ENCODE assay signal across 20 mouse cellular contexts in the genomic region with DNA sequence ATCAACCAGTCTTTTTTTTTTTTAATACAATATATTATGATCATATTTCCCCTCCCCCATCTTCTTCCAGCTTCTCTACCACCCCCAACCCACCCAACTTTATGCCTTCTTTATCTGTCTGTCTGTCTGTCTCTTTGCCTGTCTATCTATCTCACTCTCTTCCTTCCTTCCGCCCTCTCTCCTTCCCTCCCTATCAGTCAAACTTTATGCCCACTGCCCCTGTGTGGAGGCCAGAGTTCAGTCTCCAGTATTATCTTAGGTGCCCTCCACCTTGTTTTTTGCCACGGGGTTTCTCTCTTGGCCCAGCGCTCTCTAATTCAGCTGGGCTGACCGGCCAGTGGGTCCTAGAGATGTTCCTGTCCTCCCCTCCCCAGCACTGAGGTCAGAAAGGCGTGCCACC. TPM values are rescaled to one million over a fixed set of nuclear protein-coding genes. Genes with fewer than 3 reads are reported as not detected.
A peak's percentile ranks its signal among the peaks of the same experiment; 100 is the strongest.
DNase-seq lines count a peak whose midpoint lies in the region; ATAC-seq and TF ChIP-seq lines count a peak whose summit lies in the region.
"Had no signal": no experiment of that assay in that cellular context is flagged by ENCODE, and none has a peak within 500 bp of the region (broad histone marks: within the 10 kb centered on the region; RNA-seq: fewer than 3 reads in every experiment).

No protein-coding gene starts in this region.

- H3K4me2 ChIP-seq in intestine, embryonic 14.5 days (ENCODE audit: low read length) = no peak overlapping the region
- no peak overlapping the region for H3K4me2 ChIP-seq in intestine, embryonic 16.5 days (ENCODE audit: low read depth, low read length)
- H3K4me2 ChIP-seq in midbrain, embryonic 11.5 days = no peak overlapping the region
- no peak overlapping the region for H3K4me2 ChIP-seq in midbrain, embryonic 16.5 days (ENCODE audit: low read length)
- H3K4me2 ChIP-seq: embryonic facial prominence, embryonic 13.5 days; embryonic facial prominence, embryonic 15.5 days; forebrain, embryonic 12.5 days had no signal

- H3K4me1 ChIP-seq in intestine, embryonic 14.5 days (replicated peaks; ENCODE audit: control insufficient read depth, insufficient read depth, low read length) = no peaks in the 10 kb centered on the region
- 0 out of 2 replicates have a peak, but pooled peaks cover 6% of the 10 kb centered on the region for H3K4me1 ChIP-seq in intestine, embryonic 16.5 days (ENCODE audit: control insufficient read depth, insufficient read depth, low read length)
- H3K4me1 ChIP-seq in midbrain, embryonic 11.5 days (ENCODE audit: control insufficient read depth, insufficient read depth, low read length) = no peaks in the 10 kb centered on the region
- H3K4me1 ChIP-seq in midbrain, embryonic 16.5 days (ENCODE audit: control insufficient read depth, insufficient read depth, low read length) = peaks cover 5% of the 10 kb centered on the region; the same call in 1 of the 2 replicates
- peaks cover 28% of the 10 kb centered on the region; the same call in 1 of the 2 replicates for H3K4me1 ChIP-seq in small intestine, adult 2 months (ENCODE audit: control insufficient read depth, insufficient read depth, insufficient read length, low read length)

- no peak for TF ChIP-seq CTCF in small intestine, adult 2 months (IDR thresholded peaks at IDR 0.05; ENCODE audit: extremely low read depth, insufficient read length, insufficient replicate concordance, low read depth, low read length)

- no peaks in the 10 kb centered on the region for H3K9me3 ChIP-seq in intestine, embryonic 14.5 days (ENCODE audit: control insufficient read depth, low read length)
- H3K9me3 ChIP-seq in intestine, embryonic 16.5 days (ENCODE audit: control insufficient read depth, low read length) = no peaks in the 10 kb centered on the region
- no peaks in the 10 kb centered on the region for H3K9me3 ChIP-seq in midbrain, embryonic 11.5 days (ENCODE audit: control insufficient read depth, low read length)
- no peaks in the 10 kb centered on the region for H3K9me3 ChIP-seq in midbrain, embryonic 16.5 days (replicated peaks; ENCODE audit: control insufficient read depth, low read length, poor library complexity, severe bottlenecking)
- H3K9me3 ChIP-seq: embryonic facial prominence, embryonic 13.5 days; embryonic facial prominence, embryonic 15.5 days; forebrain, embryonic 10.5 days; forebrain, embryonic 12.5 days had no signal

- ATAC-seq in intestine, embryonic 14.5 days (replicated peaks; ENCODE audit: low FRiP score, low TSS enrichment, low read depth) = no peak
- no peak for ATAC-seq in intestine, embryonic 16.5 days
- no peak for ATAC-seq in midbrain, embryonic 11.5 days (ENCODE audit: low FRiP score)
- no peak for ATAC-seq in midbrain, embryonic 16.5 days
- ATAC-seq: activated CD4-positive, CD25-positive, alpha-beta regulatory T cell, adult 4 months; forebrain, embryonic 14.5 days; forebrain, embryonic 16.5 days; Patski had no signal

- H3K4me3 ChIP-seq in intestine, embryonic 14.5 days (ENCODE audit: low read depth, low read length) = no peak overlapping the region
- H3K4me3 ChIP-seq in intestine, embryonic 16.5 days (ENCODE audit: low read length) = no peak overlapping the region
- no peak overlapping the region for H3K4me3 ChIP-seq in midbrain, embryonic 11.5 days (ENCODE audit: low read depth, low read length)
- H3K4me3 ChIP-seq in midbrain, embryonic 16.5 days (ENCODE audit: low read depth, low read length) = no peak overlapping the region
- H3K4me3 ChIP-seq in small intestine, adult 2 months (ENCODE audit: low read depth, low read length) = no peak overlapping the region
- H3K4me3 ChIP-seq: embryonic facial prominence, embryonic 13.5 days; embryonic facial prominence, embryonic 15.5 days; erythroblast, embryonic 14.5 days; forebrain, embryonic 10.5 days; forebrain, embryonic 12.5 days had no signal

- WGBS in intestine, embryonic 14.5 days = 81% methylated on average over 5 of the region's 5 CpGs
- WGBS in intestine, embryonic 16.5 days = 77% methylated on average over 5 of the region's 5 CpGs
- 80% methylated on average over 5 of the region's 5 CpGs for WGBS in midbrain, embryonic 11.5 days
- WGBS in midbrain, embryonic 16.5 days = 88% methylated on average over 5 of the region's 5 CpGs
- 50% methylated on average over 5 of the region's 5 CpGs for WGBS in small intestine, adult 2 months

- DNase-seq in intestine, embryonic 14.5 days (ENCODE audit: low spot score) = peak; percentile 12
- DNase-seq in midbrain, embryonic 11.5 days (ENCODE audit: low spot score, missing footprints) = peak; percentile 69
- DNase-seq in adrenal gland, adult 2 months = no peak
- DNase-seq: cerebellum, adult 11 months; cerebellum, adult 18-20 months; cerebellum, adult 8-10 months; cerebellum, postnatal 36 days; embryo, embryonic 11 days had no signal

- no peak overlapping the region for H3K9ac ChIP-seq in intestine, embryonic 14.5 days (ENCODE audit: low read length)
- H3K9ac ChIP-seq in intestine, embryonic 16.5 days (ENCODE audit: low read depth, low read length) = no peak overlapping the region
- H3K9ac ChIP-seq in midbrain, embryonic 11.5 days (ENCODE audit: low read length) = no peak overlapping the region
- no peak overlapping the region for H3K9ac ChIP-seq in midbrain, embryonic 16.5 days (ENCODE audit: low read depth, low read length)
- H3K9ac ChIP-seq: embryonic facial prominence, embryonic 13.5 days; embryonic facial prominence, embryonic 15.5 days; forebrain, embryonic 12.5 days had no signal

- H3K27ac ChIP-seq in intestine, embryonic 14.5 days (ENCODE audit: low read depth) = no peak overlapping the region
- no peak overlapping the region for H3K27ac ChIP-seq in intestine, embryonic 16.5 days (ENCODE audit: low read length)
- H3K27ac ChIP-seq in midbrain, embryonic 11.5 days (ENCODE audit: low read depth, low read length) = no peak overlapping the region
- no peak overlapping the region for H3K27ac ChIP-seq in midbrain, embryonic 16.5 days (ENCODE audit: low read length)
- H3K27ac ChIP-seq in small intestine, adult 2 months (ENCODE audit: insufficient read depth, low read depth, low read length) = peak overlapping the region; percentile 96
- H3K27ac ChIP-seq: embryonic facial prominence, embryonic 13.5 days; embryonic facial prominence, embryonic 15.5 days; forebrain, embryonic 10.5 days; forebrain, embryonic 12.5 days had no signal

- TF ChIP-seq POLR2A in small intestine, adult 2 months (IDR thresholded peaks at IDR 0.05; ENCODE audit: low read depth, low read length) = no peak

- H3K27me3 ChIP-seq in intestine, embryonic 14.5 days (replicated peaks; ENCODE audit: control insufficient read depth, insufficient read depth, low read length) = no peaks in the 10 kb centered on the region
- no peaks in the 10 kb centered on the region for H3K27me3 ChIP-seq in intestine, embryonic 16.5 days (replicated peaks; ENCODE audit: control insufficient read depth, insufficient read depth, low read length)
- no peaks in the 10 kb centered on the region for H3K27me3 ChIP-seq in midbrain, embryonic 11.5 days (ENCODE audit: control insufficient read depth, insufficient read depth, low read length)
- H3K27me3 ChIP-seq in midbrain, embryonic 16.5 days (ENCODE audit: control insufficient read depth, insufficient read depth, low read depth, low read length) = no peaks in the 10 kb centered on the region
- H3K27me3 ChIP-seq in small intestine, adult 2 months (ENCODE audit: control insufficient read depth, insufficient read depth, low read length) = no peaks in the 10 kb centered on the region
- H3K27me3 ChIP-seq: embryonic facial prominence, embryonic 13.5 days; embryonic facial prominence, embryonic 15.5 days; forebrain, embryonic 12.5 days had no signal

- no peaks in the 10 kb centered on the region for H3K36me3 ChIP-seq in intestine, embryonic 14.5 days (ENCODE audit: control insufficient read depth, insufficient read depth, low read length)
- no peaks in the 10 kb centered on the region for H3K36me3 ChIP-seq in intestine, embryonic 16.5 days (ENCODE audit: control insufficient read depth, insufficient read depth, low read length)
- no peaks in the 10 kb centered on the region for H3K36me3 ChIP-seq in midbrain, embryonic 11.5 days (ENCODE audit: control insufficient read depth, insufficient read depth, low read length)
- H3K36me3 ChIP-seq in midbrain, embryonic 16.5 days (ENCODE audit: control insufficient read depth, insufficient read depth, low read length) = no peaks in the 10 kb centered on the region
- no peaks in the 10 kb centered on the region for H3K36me3 ChIP-seq in small intestine, adult 2 months (ENCODE audit: control insufficient read depth, insufficient read depth, low read length)
- H3K36me3 ChIP-seq: embryonic facial prominence, embryonic 13.5 days; embryonic facial prominence, embryonic 15.5 days; forebrain, embryonic 10.5 days; forebrain, embryonic 12.5 days had no signal

RNA-seq across cellular contexts. Expression of gene Zdhhc13, which starts 37.6 kb away (rescaled TPM):
- polyA plus RNA-seq in intestine, embryonic 14.5 days (2014; fragmentation: Nextera tagmentation; extraction: Ambion mirVana) = 39.0 and 39.1 TPM in 2 replicates
- 41.1 and 42.5 TPM in 2 replicates for polyA plus RNA-seq in intestine, embryonic 16.5 days (2015; fragmentation: Nextera tagmentation; extraction: Ambion mirVana)
- polyA plus RNA-seq in midbrain, embryonic 11.5 days (2014; fragmentation: Nextera tagmentation; extraction: Ambion mirVana) = 37.4 and 43.1 TPM in 2 replicates
- 38.8 and 40.9 TPM in 2 replicates for polyA plus RNA-seq in midbrain, embryonic 16.5 days (2015; fragmentation: Nextera tagmentation; extraction: Ambion mirVana)
- polyA plus RNA-seq in small intestine, adult 2 months (2012; rRNA removed) = 3.6 and 6.8 TPM in 2 replicates
- total RNA-seq in adrenal gland, adult 2 months (2021) = 10 to 100 TPM in 1 of 2 experiments, 1 to 10 TPM in 1; 7.0 to 10.5 TPM
- polyA plus RNA-seq in adrenal gland, adult 2 months (2012; rRNA removed) = 1.5 TPM in 2 replicates
